Mouse (Mus musculus): ENCODE data around the gene Asic2.

Gene Asic2

GRCm38 (mm10) chr11:81013501-81013900 is 954.8 kb downstream of the Asic2 start:
- DNase-seq (ENCODE audit: low spot score in 2 of 2): no peak

- DNase-seq (ENCODE audit: low spot score in 2 of 2): no peak
Observed at GRCm38 (mm10) chr11:81010766-81011165, 957.5 kb downstream of the Asic2 start.

GRCm38 (mm10) chr11:81009366-81009765 is 958.9 kb downstream of the Asic2 start:
- DNase-seq (ENCODE audit: low spot score in 2 of 2): peak; percentile 51 to 74

GRCm38 (mm10) chr11:81005831-81006230 is 962.4 kb downstream of the Asic2 start:
- DNase-seq (ENCODE audit: low spot score in 2 of 2): no peak

GRCm38 (mm10) chr11:81002769-81003430 is 965.4 kb downstream of the Asic2 start:
- DNase-seq (ENCODE audit: low spot score in 2 of 2): peak; percentile 30 to 49

- DNase-seq (ENCODE audit: low spot score in 2 of 2): no peak
Observed at GRCm38 (mm10) chr11:80995621-80996020, 972.6 kb downstream of the Asic2 start.

- no peak for DNase-seq (ENCODE audit: low spot score in 2 of 2)
Observed at GRCm38 (mm10) chr11:80983530-80983929, 984.7 kb downstream of the Asic2 start.

GRCm38 (mm10) chr11:80976239-80976855 is 991.9 kb downstream of the Asic2 start:
- no peak for DNase-seq (ENCODE audit: low spot score in 2 of 2)

GRCm38 (mm10) chr11:80974616-80975015 is 993.6 kb downstream of the Asic2 start:
- DNase-seq (ENCODE audit: low spot score in 2 of 2): no peak

GRCm38 (mm10) chr11:80973976-80974375 is 994.3 kb downstream of the Asic2 start:
- peak; percentile 61 to 76 for DNase-seq (ENCODE audit: low spot score in 2 of 2)

GRCm38 (mm10) chr11:80973273-80973672 is 995.0 kb downstream of the Asic2 start:
- no peak for DNase-seq (ENCODE audit: low spot score in 2 of 2)

GRCm38 (mm10) chr11:80967544-80967943 is 1000.7 kb downstream of the Asic2 start:
- no peak for DNase-seq (ENCODE audit: low spot score in 2 of 2)

GRCm38 (mm10) chr11:80966040-80966439 is 1002.2 kb downstream of the Asic2 start:
- no peak for DNase-seq (ENCODE audit: low spot score in 2 of 2)

GRCm38 (mm10) chr11:80961326-80961725 is 1006.9 kb downstream of the Asic2 start:
- peak; percentile 58 to 81 for DNase-seq (ENCODE audit: low spot score in 2 of 2)

- DNase-seq (ENCODE audit: low spot score in 2 of 2): no peak
Observed at GRCm38 (mm10) chr11:80958086-80958671, 1010.1 kb downstream of the Asic2 start.

GRCm38 (mm10) chr11:80955915-80956314 is 1012.3 kb downstream of the Asic2 start:
- no peak for DNase-seq (ENCODE audit: low spot score in 2 of 2)

GRCm38 (mm10) chr11:80954147-80954546 is 1014.1 kb downstream of the Asic2 start:
- DNase-seq (ENCODE audit: low spot score in 2 of 2): peak in 1 of 2 experiments; percentile 18

- no peak for DNase-seq (ENCODE audit: low spot score in 2 of 2)
Observed at GRCm38 (mm10) chr11:80949068-80949738, 1019.1 kb downstream of the Asic2 start.

- no peak for DNase-seq (ENCODE audit: low spot score in 2 of 2)
Observed at GRCm38 (mm10) chr11:80948103-80948502, 1020.2 kb downstream of the Asic2 start.

- DNase-seq (ENCODE audit: low spot score in 2 of 2): no peak
Observed at GRCm38 (mm10) chr11:80946163-80946562, 1022.1 kb downstream of the Asic2 start.

GRCm38 (mm10) chr11:80923286-80923951 is 1044.8 kb downstream of the Asic2 start:
- DNase-seq (ENCODE audit: low spot score in 2 of 2): peak; percentile 47 to 63

- no peak for DNase-seq (ENCODE audit: low spot score in 2 of 2)
Observed at GRCm38 (mm10) chr11:80918332-80918731, 1049.9 kb downstream of the Asic2 start.
